Mouse (Mus musculus): ENCODE data around the gene Rbfox3.
A peak's percentile ranks its signal among the peaks of the same experiment; 100 is the strongest.

The Rbfox3 gene

GRCm38 (mm10) chr11:118760296-118760988, 151.0 kb downstream of the Rbfox3 start:
- DNase-seq (ENCODE audit: low read depth, low spot score), result no peak

DNA sequence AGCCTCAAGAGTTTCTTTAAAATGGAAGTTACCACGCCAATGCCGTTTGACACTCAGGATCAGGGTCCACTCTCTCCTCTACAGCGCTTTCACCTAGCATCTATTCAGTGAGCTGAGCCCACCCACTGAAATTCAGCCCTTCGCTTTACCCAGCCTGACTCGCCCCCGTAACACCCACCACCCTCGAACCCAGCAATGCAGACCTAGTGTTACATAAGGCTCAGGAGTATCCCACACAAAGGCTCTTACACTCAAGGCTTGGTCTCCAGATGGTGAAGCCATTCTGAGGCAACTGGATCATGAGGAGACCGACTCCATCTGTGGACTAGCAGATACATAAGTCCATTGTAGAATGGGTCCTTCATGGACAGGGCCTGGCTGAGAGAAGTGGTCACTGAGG, 152.2 kb downstream of the Rbfox3 start:
- DNase-seq (ENCODE audit: low read depth, low spot score), result no peak

GRCm38 (mm10) chr11:118758277-118758990, 153.0 kb downstream of the Rbfox3 start:
- no peak for DNase-seq (ENCODE audit: low read depth, low spot score)

DNA sequence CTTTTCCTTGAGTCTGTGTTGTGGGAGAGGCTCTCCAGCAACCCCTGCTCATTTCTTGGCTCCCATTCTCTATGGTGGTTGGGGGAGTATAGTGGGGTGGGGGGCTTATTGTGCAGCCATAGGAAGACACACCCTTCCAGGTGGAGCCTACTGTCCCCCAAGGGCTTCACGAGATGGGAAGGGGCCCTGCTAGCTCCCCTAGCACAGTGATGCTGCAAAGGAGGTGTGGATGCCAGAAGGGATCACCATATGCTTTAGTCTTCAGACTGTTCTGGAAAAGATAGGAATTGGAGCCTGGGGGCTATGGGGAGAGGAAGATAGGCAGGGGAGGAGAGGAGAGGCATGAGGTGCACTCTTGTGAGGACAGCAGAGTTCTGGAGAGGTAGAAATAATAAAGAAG, 153.9 kb downstream of the Rbfox3 start:
- DNase-seq (ENCODE audit: low read depth, low spot score), result no peak

DNA sequence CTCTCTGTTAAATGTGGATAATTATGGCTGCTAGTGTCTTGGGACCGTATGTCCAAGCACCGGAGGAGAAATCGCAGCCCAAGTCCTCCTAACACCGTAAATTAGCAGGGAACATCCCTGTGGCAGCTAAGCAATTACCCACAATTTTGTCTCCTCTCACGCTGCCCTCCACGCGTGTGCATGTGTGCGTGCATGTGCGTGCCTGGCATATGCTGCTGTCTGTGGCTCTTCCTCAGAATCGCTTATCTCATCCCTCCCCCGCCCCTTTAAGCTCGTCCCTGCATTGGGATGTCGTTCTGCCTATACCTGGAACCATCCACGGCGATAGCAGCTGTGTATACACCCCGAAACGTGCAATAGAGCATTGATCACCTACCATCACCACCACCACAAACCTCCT, 156.4 kb downstream of the Rbfox3 start:
- no peak for DNase-seq (ENCODE audit: low read depth, low spot score)

- DNase-seq (ENCODE audit: low read depth, low spot score), result no peak
Measured at GRCm38 (mm10) chr11:118754535-118754934, 156.9 kb downstream of the Rbfox3 start.

- no peak for DNase-seq (ENCODE audit: low read depth, low spot score)
Measured at GRCm38 (mm10) chr11:118751879-118752616, 159.3 kb downstream of the Rbfox3 start.

DNA sequence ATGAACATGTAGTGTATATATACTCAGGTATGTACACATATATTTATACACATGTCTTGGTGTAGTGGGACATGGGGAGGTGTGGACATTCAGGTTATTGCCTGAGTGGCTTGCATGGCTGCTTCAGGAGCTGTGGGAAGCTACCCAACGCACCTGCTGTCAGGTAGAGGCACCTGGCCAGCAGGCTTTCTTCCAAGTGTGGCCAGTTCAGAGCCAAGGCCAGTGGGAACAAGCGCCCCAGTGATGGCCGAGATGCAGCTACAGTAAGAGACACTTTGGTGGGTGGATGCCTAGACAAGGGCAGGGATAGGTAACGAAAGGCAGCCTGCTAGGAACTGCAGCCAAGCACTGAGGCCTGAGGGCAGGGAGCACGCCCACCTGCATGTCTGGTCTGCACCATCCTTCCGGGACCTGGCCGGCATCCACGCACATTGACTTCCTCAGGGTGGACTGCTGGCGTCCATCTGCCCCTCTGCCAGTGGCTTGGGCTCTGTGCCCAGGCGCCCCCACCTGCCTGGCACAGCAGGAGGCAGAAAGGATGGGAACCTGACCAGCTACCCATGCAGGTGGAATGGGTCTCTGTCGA, 160.6 kb downstream of the Rbfox3 start:
- no peak for DNase-seq (ENCODE audit: low read depth, low spot score)

GRCm38 (mm10) chr11:118749541-118749940, 161.9 kb downstream of the Rbfox3 start:
- DNase-seq (ENCODE audit: low read depth, low spot score), result no peak

DNA sequence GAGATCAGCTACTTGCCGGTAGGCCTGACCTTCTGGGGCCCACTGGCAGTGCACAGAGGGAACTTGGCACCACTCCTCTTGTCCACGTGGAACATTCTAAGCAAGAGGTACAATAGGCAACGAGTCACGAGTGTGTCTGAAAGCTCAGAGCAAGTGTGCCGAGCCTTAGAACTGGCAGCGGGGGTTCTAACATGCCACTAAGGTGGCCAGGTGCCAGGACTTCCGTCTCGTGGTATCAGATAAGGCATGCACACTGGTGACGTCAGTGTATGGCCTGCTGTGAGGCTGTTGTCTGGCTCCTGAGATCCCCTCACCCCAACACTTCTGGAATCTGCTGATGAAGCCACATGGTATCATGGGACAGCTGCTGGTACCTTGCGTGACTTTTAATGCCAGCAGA, 162.8 kb downstream of the Rbfox3 start:
- DNase-seq (ENCODE audit: low read depth, low spot score), result peak; percentile 50

DNA sequence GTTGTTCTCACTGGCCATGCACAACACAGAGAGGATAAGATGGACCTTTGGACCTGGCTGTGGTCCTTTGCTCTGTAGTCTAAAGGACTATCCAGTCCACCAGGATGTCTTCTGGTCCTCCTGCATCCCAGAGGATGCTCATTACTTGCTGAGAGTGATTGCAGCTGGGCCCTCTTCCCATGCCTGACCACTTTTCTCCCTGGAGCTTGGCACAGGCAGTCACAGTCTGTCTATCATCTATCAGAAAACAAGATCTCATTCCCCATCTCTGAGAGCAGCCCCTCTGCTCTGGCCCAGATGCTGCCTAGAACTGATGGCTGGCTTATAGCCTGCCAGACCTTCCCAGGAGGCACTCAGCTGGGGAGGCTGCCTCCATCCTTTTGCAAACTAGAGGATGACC, 166.1 kb downstream of the Rbfox3 start:
- DNase-seq (ENCODE audit: low read depth, low spot score), result no peak

DNA sequence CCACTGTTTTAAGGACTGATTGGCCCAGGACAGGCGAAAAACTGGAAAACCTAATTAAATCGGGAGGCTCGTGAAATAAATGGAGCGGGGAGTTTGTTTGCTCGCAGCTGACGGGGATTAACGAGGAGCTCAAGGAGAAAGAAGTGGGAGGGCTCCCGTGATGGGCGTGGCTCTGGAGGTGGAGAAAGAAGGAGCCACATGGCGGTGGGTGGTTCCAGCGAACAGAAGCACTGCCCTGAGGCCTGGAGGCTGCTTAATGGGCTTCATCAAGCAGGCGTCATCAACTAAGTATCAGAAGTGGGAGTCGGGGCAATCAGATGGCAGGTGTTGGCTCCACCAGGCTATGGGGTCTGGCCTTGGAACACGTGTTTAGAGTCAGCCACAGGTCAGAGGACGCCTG, 166.6 kb downstream of the Rbfox3 start:
- peak; percentile 34 for DNase-seq (ENCODE audit: low read depth, low spot score)

DNA sequence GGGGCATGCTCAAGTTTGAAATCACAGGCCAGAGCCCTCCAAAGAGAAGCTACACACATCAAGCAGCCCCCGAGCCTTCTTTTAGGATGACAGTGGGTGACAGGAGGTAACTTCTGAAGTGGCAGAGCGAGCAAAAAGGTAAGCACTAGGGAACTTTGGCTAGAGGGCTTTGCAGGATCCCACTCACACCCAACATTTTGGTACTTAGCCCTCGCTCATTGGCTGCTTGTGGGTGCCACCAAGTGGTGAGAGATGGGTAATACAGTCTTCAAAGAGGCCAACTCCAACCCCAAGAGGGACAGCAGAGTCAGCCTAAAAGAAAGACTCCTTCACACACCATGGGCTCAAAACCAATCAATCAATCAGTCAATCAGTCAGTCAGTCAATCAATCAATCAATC, 168.6 kb downstream of the Rbfox3 start:
- DNase-seq (ENCODE audit: low read depth, low spot score), result peak; percentile 49

GRCm38 (mm10) chr11:118741262-118741661, 170.1 kb downstream of the Rbfox3 start:
- no peak for DNase-seq (ENCODE audit: low read depth, low spot score)

- DNase-seq (ENCODE audit: low read depth, low spot score), result peak; percentile 56
Measured at GRCm38 (mm10) chr11:118740001-118740400, 171.4 kb downstream of the Rbfox3 start.

- DNase-seq (ENCODE audit: low read depth, low spot score), result peak; percentile 70
Measured at GRCm38 (mm10) chr11:118738855-118739832, 172.3 kb downstream of the Rbfox3 start.

DNA sequence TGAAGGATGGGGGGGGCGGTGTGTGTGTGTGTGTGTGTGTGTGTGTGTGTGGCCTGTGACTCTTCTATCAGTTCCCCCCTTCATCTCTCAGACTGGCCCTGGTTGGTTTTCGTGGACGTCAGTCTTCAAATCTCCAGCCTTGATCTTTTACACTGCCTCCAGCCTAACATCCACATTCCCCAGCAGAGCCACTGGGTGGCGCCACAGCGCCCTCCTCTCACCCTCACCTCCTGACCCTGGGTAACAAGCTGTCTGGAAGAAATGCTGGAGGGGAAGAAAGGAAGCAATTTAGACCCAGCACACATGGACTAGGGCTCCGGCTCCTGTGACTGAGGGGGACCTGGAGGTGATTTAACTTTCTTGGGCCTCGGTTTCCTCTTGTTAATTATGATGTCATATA, 173.1 kb downstream of the Rbfox3 start:
- DNase-seq (ENCODE audit: low read depth, low spot score), result peak; percentile 53

GRCm38 (mm10) chr11:118737821-118738220, 173.6 kb downstream of the Rbfox3 start:
- no peak for DNase-seq (ENCODE audit: low read depth, low spot score)

- DNase-seq (ENCODE audit: low read depth, low spot score), result no peak
Measured at GRCm38 (mm10) chr11:118736993-118737392, 174.4 kb downstream of the Rbfox3 start.

DNA sequence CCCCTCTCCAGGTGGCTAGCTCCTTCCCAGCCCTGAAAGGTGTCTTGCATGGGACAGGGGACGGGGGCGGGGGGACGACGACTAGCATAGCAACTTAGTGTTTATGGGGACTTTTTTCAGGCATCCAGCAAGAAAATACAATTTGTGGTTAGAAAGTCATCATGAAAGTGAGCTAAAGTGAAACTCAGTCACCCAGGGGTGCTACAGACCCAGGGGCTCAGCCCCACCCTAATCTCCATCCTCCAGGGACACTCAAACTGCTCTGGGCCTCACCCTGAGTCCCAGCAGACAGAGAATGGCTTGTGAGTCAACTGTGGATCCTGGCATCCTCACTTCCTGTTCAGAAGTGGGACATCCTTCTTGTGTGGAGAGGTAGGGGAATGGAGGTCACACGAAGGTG, 179.7 kb downstream of the Rbfox3 start:
- peak; percentile 33 for DNase-seq (ENCODE audit: low read depth, low spot score)

- no peak for DNase-seq (ENCODE audit: low read depth, low spot score)
Measured at GRCm38 (mm10) chr11:118729373-118729772, 182.0 kb downstream of the Rbfox3 start.

All from CD4-positive helper T cell, adult 2 months (primary cell).